ENCODE assay signal across 9 mouse cellular contexts in genomic region chr15:99252381-99253174, GRCm38 (mm10). TPM values are rescaled to one million over a fixed set of nuclear protein-coding genes. Genes with fewer than 3 reads are reported as not detected.
A peak's percentile ranks its signal among the peaks of the same experiment; 100 is the strongest.
DNase-seq lines count a peak whose midpoint lies in the region; ATAC-seq and TF ChIP-seq lines count a peak whose summit lies in the region.
"Had no signal": no experiment of that assay in that cellular context is flagged by ENCODE, and none has a peak within 500 bp of the region (broad histone marks: within the 10 kb centered on the region; RNA-seq: fewer than 3 reads in every experiment).

No protein-coding gene starts in this region.

- H3K9ac ChIP-seq in embryonic facial prominence, embryonic 14.5 days (ENCODE audit: low read depth, low read length): peak overlapping the region; percentile 71
- peak overlapping the region; percentile 63; the same call in 1 of the 2 replicates for H3K9ac ChIP-seq in intestine, postnatal 0 days (ENCODE audit: low read depth, low read length)
- peak overlapping the region; percentile 66 for H3K9ac ChIP-seq in midbrain, embryonic 13.5 days (replicated peaks)

- H3K4me2 ChIP-seq in embryonic facial prominence, embryonic 14.5 days (ENCODE audit: low read depth, low read length): peak overlapping the region; percentile 68
- peak overlapping the region; percentile 80 for H3K4me2 ChIP-seq in intestine, postnatal 0 days (replicated peaks; ENCODE audit: low read depth)
- H3K4me2 ChIP-seq in midbrain, embryonic 13.5 days (replicated peaks): peak overlapping the region; percentile 93

- ATAC-seq in embryonic facial prominence, embryonic 14.5 days (ENCODE audit: low read depth): peak; percentile 66
- ATAC-seq in intestine, postnatal 0 days: peak; percentile 39; the same call in 1 of the 2 replicates
- peak; percentile 45 for ATAC-seq in midbrain, embryonic 13.5 days

- H3K27me3 ChIP-seq in embryonic facial prominence, embryonic 14.5 days (replicated peaks; ENCODE audit: control insufficient read depth, insufficient read depth, low read length): no peaks in the 10 kb centered on the region
- H3K27me3 ChIP-seq in intestine, postnatal 0 days (replicated peaks; ENCODE audit: control insufficient read depth, insufficient read depth, low read length): no peaks in the 10 kb centered on the region
- H3K27me3 ChIP-seq in midbrain, embryonic 13.5 days: no peaks in the 10 kb centered on the region

- peak overlapping the region; percentile 99 for H3K27ac ChIP-seq in layer of hippocampus, adult 2 months
- peak overlapping the region; percentile 96 for H3K27ac ChIP-seq in embryonic facial prominence, embryonic 14.5 days (replicated peaks; ENCODE audit: low read depth, low read length)
- H3K27ac ChIP-seq in intestine, postnatal 0 days (ENCODE audit: low read depth, low read length): peak overlapping the region; percentile 93
- H3K27ac ChIP-seq in midbrain, embryonic 13.5 days: peak overlapping the region; percentile 93

- no peaks in the 10 kb centered on the region for H3K4me1 ChIP-seq in embryonic facial prominence, embryonic 14.5 days (ENCODE audit: control insufficient read depth, insufficient read depth, low read length)
- 0 out of 2 replicates have a peak, but pooled peaks cover 7% of the 10 kb centered on the region for H3K4me1 ChIP-seq in intestine, postnatal 0 days (replicated peaks; ENCODE audit: control insufficient read depth, insufficient read depth, low read length)
- H3K4me1 ChIP-seq in midbrain, embryonic 13.5 days (replicated peaks): peaks cover 26% of the 10 kb centered on the region

- no peaks in the 10 kb centered on the region for H3K9me3 ChIP-seq in embryonic facial prominence, embryonic 14.5 days (ENCODE audit: control insufficient read depth, low read length)
- no peaks in the 10 kb centered on the region for H3K9me3 ChIP-seq in intestine, postnatal 0 days (ENCODE audit: control insufficient read depth)
- no peaks in the 10 kb centered on the region for H3K9me3 ChIP-seq in midbrain, embryonic 13.5 days

- 4% methylated on average over 22 of the region's 22 CpGs for WGBS in embryonic facial prominence, embryonic 14.5 days
- 2% methylated on average over 21 of the region's 22 CpGs for WGBS in intestine, postnatal 0 days
- 5% methylated on average over 22 of the region's 22 CpGs for WGBS in midbrain, embryonic 13.5 days

- H3K4me3 ChIP-seq in layer of hippocampus, adult 2 months: peak overlapping the region; percentile 64
- H3K4me3 ChIP-seq in embryonic facial prominence, embryonic 14.5 days (ENCODE audit: low read depth, low read length): peak overlapping the region; percentile 50
- H3K4me3 ChIP-seq in intestine, postnatal 0 days (ENCODE audit: low read depth, low read length): peak overlapping the region; percentile 60
- peak overlapping the region; percentile 50 for H3K4me3 ChIP-seq in midbrain, embryonic 13.5 days (replicated peaks)

- DNase-seq in layer of hippocampus, adult 2 months (ENCODE audit: low spot score in 2 of 2): no peak
- DNase-seq in layer of hippocampus, adult 8-10 months (ENCODE audit: low spot score in 2 of 2): no peak
- DNase-seq in MEL-GATA-1-ER (ENCODE audit: extremely low read depth, low read depth): peak; percentile 55
- peak; percentile 88 for DNase-seq in embryonic facial prominence, embryonic 14.5 days (ENCODE audit: low spot score)
- DNase-seq in urinary bladder, postnatal 25 days (ENCODE audit: low spot score): no peak
- DNase-seq in ovary, postnatal 10 days (ENCODE audit: low spot score): no peak

- TF ChIP-seq CTCF in layer of hippocampus, adult 2 months (conservative IDR thresholded peaks at IDR 0.05): peak; percentile 31; the same call in 1 of the 2 replicates
- peak; percentile 46 for TF ChIP-seq CTCF in intestine, postnatal 0 days (IDR thresholded peaks at IDR 0.05; ENCODE audit: low read depth)

- H3K36me3 ChIP-seq in embryonic facial prominence, embryonic 14.5 days (ENCODE audit: control insufficient read depth, insufficient read depth, low read length): peaks cover 23% of the 10 kb centered on the region
- H3K36me3 ChIP-seq in intestine, postnatal 0 days (ENCODE audit: control insufficient read depth, insufficient read depth): peaks cover 19% of the 10 kb centered on the region
- H3K36me3 ChIP-seq in midbrain, embryonic 13.5 days: peaks cover 23% of the 10 kb centered on the region

RNA-seq across cellular contexts. Expression of gene Mcrs1, which starts 0.8 kb away (rescaled TPM):
- total RNA-seq in layer of hippocampus, adult 2 months (2021): 10 to 100 TPM; 73.7 to 77.4 TPM
- 10 to 100 TPM; 69.6 to 85.0 (median 73.3) TPM for total RNA-seq in layer of hippocampus, adult 8-10 months (2022)
- 115 and 130 TPM in 2 replicates for polyA plus RNA-seq in embryonic facial prominence, embryonic 14.5 days (2014; fragmentation: Nextera tagmentation; extraction: Ambion mirVana)
- 86.8 and 92.0 TPM in 2 replicates for polyA plus RNA-seq in intestine, postnatal 0 days (2015; fragmentation: Nextera tagmentation; extraction: Ambion mirVana)
- 218 TPM in 2 replicates for polyA plus RNA-seq in midbrain, embryonic 13.5 days (2015; fragmentation: Nextera tagmentation; extraction: Ambion mirVana)

RNA-seq across cellular contexts. Expression of gene Kcnh3, which starts 27.9 kb away (rescaled TPM):
- total RNA-seq in layer of hippocampus, adult 2 months (2021): 10 to 100 TPM; 83.5 to 90.4 TPM
- 10 to 100 TPM; 77.9 to 90.0 (median 86.8) TPM for total RNA-seq in layer of hippocampus, adult 8-10 months (2022)
- 1.5 TPM in 2 replicates for polyA plus RNA-seq in embryonic facial prominence, embryonic 14.5 days (2014; fragmentation: Nextera tagmentation; extraction: Ambion mirVana)
- 0.20 and 0.48 TPM in 2 replicates for polyA plus RNA-seq in intestine, postnatal 0 days (2015; fragmentation: Nextera tagmentation; extraction: Ambion mirVana)
- polyA plus RNA-seq in midbrain, embryonic 13.5 days (2015; fragmentation: Nextera tagmentation; extraction: Ambion mirVana): 0.19 and 0.61 TPM in 2 replicates

RNA-seq across cellular contexts. Expression of gene Prpf40b, which starts 42.3 kb away (rescaled TPM):
- 100 to 1,000 TPM; 114 to 119 TPM for total RNA-seq in layer of hippocampus, adult 2 months (2021)
- total RNA-seq in layer of hippocampus, adult 8-10 months (2022): 100 to 1,000 TPM in 1 of 4 experiments, 10 to 100 TPM in 3; 93.1 to 117 (median 99.9) TPM
- polyA plus RNA-seq in embryonic facial prominence, embryonic 14.5 days (2014; fragmentation: Nextera tagmentation; extraction: Ambion mirVana): 40.1 and 42.2 TPM in 2 replicates
- 10.8 and 12.7 TPM in 2 replicates for polyA plus RNA-seq in intestine, postnatal 0 days (2015; fragmentation: Nextera tagmentation; extraction: Ambion mirVana)
- 115 and 125 TPM in 2 replicates for polyA plus RNA-seq in midbrain, embryonic 13.5 days (2015; fragmentation: Nextera tagmentation; extraction: Ambion mirVana)

RNA-seq across cellular contexts. Expression of gene Fam186b, which starts 43.1 kb away (rescaled TPM):
- total RNA-seq in layer of hippocampus, adult 2 months (2021): 1 to 10 TPM; 1.2 to 1.9 TPM
- 1 to 10 TPM in 3 of 4 experiments, under 1 TPM in 1; 0.61 to 2.6 (median 1.6) TPM for total RNA-seq in layer of hippocampus, adult 8-10 months (2022)
- 0.06 and 0.14 TPM in 2 replicates for polyA plus RNA-seq in embryonic facial prominence, embryonic 14.5 days (2014; fragmentation: Nextera tagmentation; extraction: Ambion mirVana)
- polyA plus RNA-seq in intestine, postnatal 0 days (2015; fragmentation: Nextera tagmentation; extraction: Ambion mirVana): not detected in 2 replicates
- polyA plus RNA-seq in midbrain, embryonic 13.5 days (2015; fragmentation: Nextera tagmentation; extraction: Ambion mirVana): 0.35 TPM in 2 replicates
- total RNA-seq: gastrocnemius, postnatal 36 days had no signal

Comparison
In these comparisons a context has a peak if more than half of its experiments do, and no peak if none do; other contexts are left out.
1. DNase-seq: peak in MEL-GATA-1-ER (single experiment) and embryonic facial prominence, embryonic 14.5 days (single experiment); none in layer of hippocampus, adult 2 months (0 of 2), layer of hippocampus, adult 8-10 months (0 of 2), urinary bladder, postnatal 25 days (single experiment) and ovary, postnatal 10 days (single experiment).
2. Peak in every context shown above with its lines, with median percentiles within 50 percentile points of each other: H3K27ac ChIP-seq, H3K4me3 ChIP-seq, ATAC-seq, H3K4me2 ChIP-seq and H3K9ac ChIP-seq.